Mouse (Mus musculus) heart, embryonic 14.5 days (tissue): ENCODE results near the gene Rpl27a. TPM values are rescaled to one million over a fixed set of nuclear protein-coding genes. Genes with fewer than 3 reads are reported as not detected.

ENCODE experiments used
- ATAC-seq: fragments of 200-750 bp; cut with Nextera tagmentation; 2 replicates; pipeline ENCODE4 v1.8.0; 2017; ENCODE audit warnings: low read depth, moderate TSS enrichment; ENCODE audit not compliant: insufficient number of reproducible peaks, insufficient read depth, low FRiP score
- H3K27ac ChIP-seq, 2 experiments: fragments of 200-500 bp in 1 of 2; fragments of 300-500 bp in 1 of 2; sonication (generic) in 1 of 2; replicated peaks in 1 of 2; 2 replicates each; pipeline ENCODE4 v1.5.1; 2012 to 2014; ENCODE audit warnings: low read depth in 2 of 2, low read length in 2 of 2, control low read depth in 1 of 2, mild to moderate bottlenecking in 1 of 2, mixed read lengths in 1 of 2; ENCODE audit not compliant: control insufficient read depth in 1 of 2, insufficient read depth in 1 of 2
- H3K27me3 ChIP-seq: fragments of 300-500 bp; sonication (generic); 2 replicates; pipeline ENCODE4 v1.6.1; 2014; ENCODE audit warnings: mild to moderate bottlenecking, low read length, control low read depth; ENCODE audit not compliant: control insufficient read depth, insufficient read depth
- H3K36me3 ChIP-seq: fragments of 300-500 bp; sonication (generic); 2 replicates; pipeline ENCODE4 v1.6.1; 2014; ENCODE audit warnings: mild to moderate bottlenecking, control low read depth, low read length, mixed read lengths; ENCODE audit not compliant: control insufficient read depth, insufficient read depth
- H3K4me1 ChIP-seq, 2 experiments: fragments of 200-500 bp in 1 of 2; fragments of 300-500 bp in 1 of 2; sonication (generic) in 1 of 2; 2 replicates each; pipeline ENCODE4 v1.6.1; 2012 to 2014; ENCODE audit warnings: low read length in 2 of 2, control low read depth in 1 of 2, mixed read lengths in 1 of 2; ENCODE audit not compliant: control insufficient read depth in 2 of 2, insufficient read depth in 2 of 2
- H3K4me2 ChIP-seq: fragments of 300-500 bp; sonication (generic); 2 replicates; pipeline ENCODE4 v1.6.1; 2014; ENCODE audit warnings: mild to moderate bottlenecking, low read length
- H3K4me3 ChIP-seq, 2 experiments: fragments of 200-500 bp in 1 of 2; fragments of 300-500 bp in 1 of 2; sonication (generic) in 1 of 2; 2 replicates each; pipeline ENCODE4 v1.5.1; 2012 to 2014; ENCODE audit warnings: low read length in 2 of 2, mild to moderate bottlenecking in 2 of 2, control low read depth in 1 of 2, low read depth in 1 of 2, moderate library complexity in 1 of 2; ENCODE audit not compliant: control insufficient read depth in 1 of 2, insufficient read depth in 1 of 2
- H3K9ac ChIP-seq: fragments of 300-500 bp; sonication (generic); 2 replicates; pipeline ENCODE4 v1.6.1; 2014; ENCODE audit warnings: mild to moderate bottlenecking, low read length
- H3K9me3 ChIP-seq: fragments of 300-500 bp; sonication (generic); 2 replicates; pipeline ENCODE4 v1.6.1; 2016; ENCODE audit warnings: low read length, control low read depth; ENCODE audit not compliant: control insufficient read depth
- WGBS: fragments of 180-500 bp; shearing (Covaris S2); extraction: QIAGEN DNeasy Blood & Tissue Kit; methylation state at CpG from one replicate; pipeline ENCODE4 v1.1.7; 2014; 5-methylcytosine and 5-hydroxymethylcytosine counted together
- polyA plus RNA-seq: library from polyadenylated mRNA; unstranded; fragments of >200 nt; fragmentation: Nextera tagmentation; extraction: Ambion mirVana; gene quantifications from 2 replicates; pipeline ENCODE4 v1.2.1, GENCODE M21; 2014

Gene Rpl27a
- polyA plus RNA-seq: 82.8 and 86.9 TPM in 2 replicates

- Histone ChIP-seq H3K9me3 (no peaks in the 10 kb centered on the region), H3K4me1 (peaks cover 0 to 18% of the 10 kb centered on the region in 2 experiments; a peak in 2 of 4 replicates), H3K9ac (peak within 1 kb of the TSS; percentile 98), H3K27me3 (no peaks in the 10 kb centered on the region), H3K4me3 (peak within 1 kb of the TSS; percentile 61 to 80), H3K36me3 (peaks cover 43% of the 10 kb centered on the region), H3K4me2 (peak within 1 kb of the TSS; percentile 94), H3K27ac (peak within 1 kb of the TSS; percentile 96 to 98)
- peak; percentile 91 for ATAC-seq
- under 1% methylated on average over 72 of the region's 72 CpGs for WGBS
Observed at GRCm38 (mm10) chr7:109518838-109519696, at the start of gene Rpl27a. TSS of gene Rpl27a (plus strand) at chr7:109519147.

DNA sequence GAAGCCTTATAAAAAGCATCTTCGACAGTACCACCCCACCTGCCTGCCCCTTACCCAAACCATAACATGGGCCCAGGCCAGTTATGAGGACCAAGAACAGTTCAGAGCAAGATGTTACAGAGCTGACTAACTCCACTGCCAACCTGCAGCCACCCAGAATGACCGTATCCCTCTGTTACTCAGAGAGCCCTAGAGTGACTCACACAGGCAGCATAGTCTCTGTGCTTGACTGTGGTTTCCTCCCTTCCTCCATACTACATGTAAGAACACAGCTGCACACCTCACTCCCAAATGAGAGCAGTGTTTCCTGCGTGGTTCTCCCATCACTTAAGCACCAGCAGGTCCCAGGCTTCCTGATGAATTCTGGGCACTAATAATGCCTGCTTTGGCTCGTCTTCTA is 48.2 kb upstream of the Rpl27a start:
- Histone ChIP-seq H3K36me3 (no peaks in the 10 kb centered on the region), H3K9ac (no peak overlapping the region), H3K4me2 (no peak overlapping the region), H3K4me1 (peaks cover 3 to 8% of the 10 kb centered on the region in 2 experiments; a peak in 2 of 4 replicates), H3K9me3 (no peaks in the 10 kb centered on the region), H3K27me3 (no peaks in the 10 kb centered on the region), H3K4me3 (no peak overlapping the region), H3K27ac (no peak overlapping the region)
- ATAC-seq: no peak
- 54% methylated on average over 4 of the region's 4 CpGs for WGBS

DNA sequence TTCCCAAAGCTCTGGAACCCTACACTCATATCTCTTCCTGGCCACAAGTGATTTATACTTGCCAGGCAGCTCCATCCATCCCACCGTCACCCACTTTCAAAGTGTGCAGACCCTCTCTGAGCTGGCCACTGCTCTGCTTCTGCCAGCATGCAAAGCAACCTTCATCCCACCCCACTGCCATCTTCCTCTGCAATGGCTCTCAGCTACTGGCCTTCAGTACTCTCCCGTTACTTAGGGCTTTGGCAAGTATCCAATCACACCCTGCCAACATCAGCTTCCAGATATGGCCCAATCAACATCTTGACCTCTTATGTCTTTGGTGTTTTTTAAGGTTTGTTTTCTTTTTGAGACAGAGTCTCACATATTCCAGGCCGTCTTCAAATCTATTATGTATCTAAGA is 41.0 kb upstream of the Rpl27a start:
- no peak for ATAC-seq
- 38% methylated on average over 3 of the region's 3 CpGs for WGBS
- Histone ChIP-seq H3K4me3 (no peak overlapping the region), H3K4me1 (no peaks in the 10 kb centered on the region; a peak in 1 of 4 replicates), H3K36me3 (no peaks in the 10 kb centered on the region), H3K27me3 (no peaks in the 10 kb centered on the region), H3K9me3 (no peaks in the 10 kb centered on the region), H3K9ac (no peak overlapping the region), H3K4me2 (no peak overlapping the region), H3K27ac (no peak overlapping the region)

DNA sequence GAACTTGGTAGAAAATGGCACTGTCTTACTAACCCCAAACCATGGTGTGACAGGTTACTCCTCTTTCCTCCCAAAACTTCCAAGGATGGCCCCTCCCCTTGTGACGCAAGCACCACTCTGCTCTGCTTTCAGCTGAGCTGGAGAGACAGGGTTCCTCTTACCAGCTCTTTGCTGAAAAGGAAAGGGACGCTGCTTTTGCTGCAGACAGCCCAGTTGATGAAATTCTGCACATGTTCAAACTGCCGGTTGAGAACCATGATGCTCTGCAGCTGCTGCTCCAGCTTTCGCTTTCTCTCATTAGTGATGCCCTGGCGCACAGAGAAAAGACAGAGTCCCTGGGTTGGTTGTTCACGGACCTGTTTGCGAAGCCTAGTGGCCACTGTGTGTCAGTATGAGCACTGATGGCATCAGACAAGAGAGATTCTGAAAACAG is 38.2 kb upstream of the Rpl27a start:
- Histone ChIP-seq H3K36me3 (no peaks in the 10 kb centered on the region), H3K27ac (no peak overlapping the region), H3K9ac (no peak overlapping the region), H3K4me2 (peak overlapping the region; percentile 39), H3K9me3 (no peaks in the 10 kb centered on the region), H3K4me3 (no peak overlapping the region), H3K27me3 (no peaks in the 10 kb centered on the region), H3K4me1 (no peaks in the 10 kb centered on the region; a peak in 1 of 4 replicates)
- ATAC-seq: no peak
- WGBS: 31% methylated on average over 7 of the region's 7 CpGs

- no peak overlapping the region for H3K4me3 ChIP-seq
- no peaks in the 10 kb centered on the region for H3K9me3 ChIP-seq
- WGBS: 61% methylated on average over 5 of the region's 5 CpGs
- no peak overlapping the region for H3K27ac ChIP-seq
- no peaks in the 10 kb centered on the region for H3K4me1 ChIP-seq
- no peaks in the 10 kb centered on the region for H3K36me3 ChIP-seq
- no peaks in the 10 kb centered on the region for H3K27me3 ChIP-seq
- ATAC-seq: 0 out of 2 replicates have a peak, but pooled peaks have one; percentile 31
- H3K4me2 ChIP-seq: no peak overlapping the region
- H3K9ac ChIP-seq: no peak overlapping the region
Observed at GRCm38 (mm10) chr7:109484221-109484620, 34.7 kb upstream of the Rpl27a start.

GRCm38 (mm10) chr7:109492616-109493318 is 26.2 kb upstream of the Rpl27a start:
- 58% methylated on average over 18 of the region's 18 CpGs for WGBS
- H3K4me2 ChIP-seq: 0 out of 2 replicates have a peak overlapping the region, but pooled peaks have one; percentile 50

More at GRCm38 (mm10) chr7:109492616-109493318, 26.2 kb upstream of the Rpl27a start:
- no peak overlapping the region for H3K4me3 ChIP-seq
- ATAC-seq: 0 out of 2 replicates have a peak, but pooled peaks have one; percentile 42
- H3K9ac ChIP-seq: no peak overlapping the region
- H3K36me3 ChIP-seq: no peaks in the 10 kb centered on the region
- H3K27ac ChIP-seq: no peak overlapping the region
- no peaks in the 10 kb centered on the region; a peak in 1 of 4 replicates for H3K4me1 ChIP-seq
- H3K9me3 ChIP-seq: no peaks in the 10 kb centered on the region
- H3K27me3 ChIP-seq: peaks cover 10% of the 10 kb centered on the region
